Mouse (Mus musculus): ENCODE measurements at regions not wholly inside any gene's neighbourhood (a gene's known extent, or its start where the extent isn't known, plus 50 kb on each side); places are given as distances from the start of the nearest gene placed in this dataset.

DNA sequence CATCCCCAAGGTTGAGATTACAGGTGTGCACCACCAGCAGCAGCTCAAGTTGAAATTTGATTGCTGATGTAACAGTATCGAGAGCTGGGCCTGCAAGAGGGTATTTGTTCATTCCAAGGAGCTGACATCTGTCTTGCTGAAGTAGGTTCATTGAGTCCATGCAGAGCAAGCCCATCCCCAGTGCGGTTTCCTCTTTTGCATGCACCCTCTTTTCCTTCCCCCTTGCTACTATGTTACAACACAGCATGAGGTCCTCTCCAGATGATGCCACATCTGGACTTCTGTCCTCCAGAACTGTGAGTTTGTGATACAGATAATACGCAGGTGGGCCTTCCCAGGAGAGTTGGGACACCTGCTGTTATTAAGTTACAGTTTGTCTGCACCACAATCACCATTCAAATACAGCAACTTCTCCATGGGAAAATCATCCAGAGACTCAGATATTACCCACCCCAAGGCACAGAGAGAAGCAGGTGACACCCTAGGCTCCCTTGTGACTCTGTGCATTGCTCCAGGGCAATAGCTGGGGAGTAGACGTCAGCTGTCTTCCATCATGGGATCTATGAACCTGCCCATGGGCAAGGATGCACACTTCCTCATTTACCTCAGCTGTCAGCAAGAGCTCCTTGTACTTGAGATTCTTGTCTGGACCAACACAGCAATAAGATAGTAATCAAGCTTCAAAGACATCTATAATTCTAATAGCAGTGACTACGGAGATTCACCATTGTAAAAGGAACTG is 137.8 kb downstream of the Ets2 start:
- no peak for DNase-seq

DNA sequence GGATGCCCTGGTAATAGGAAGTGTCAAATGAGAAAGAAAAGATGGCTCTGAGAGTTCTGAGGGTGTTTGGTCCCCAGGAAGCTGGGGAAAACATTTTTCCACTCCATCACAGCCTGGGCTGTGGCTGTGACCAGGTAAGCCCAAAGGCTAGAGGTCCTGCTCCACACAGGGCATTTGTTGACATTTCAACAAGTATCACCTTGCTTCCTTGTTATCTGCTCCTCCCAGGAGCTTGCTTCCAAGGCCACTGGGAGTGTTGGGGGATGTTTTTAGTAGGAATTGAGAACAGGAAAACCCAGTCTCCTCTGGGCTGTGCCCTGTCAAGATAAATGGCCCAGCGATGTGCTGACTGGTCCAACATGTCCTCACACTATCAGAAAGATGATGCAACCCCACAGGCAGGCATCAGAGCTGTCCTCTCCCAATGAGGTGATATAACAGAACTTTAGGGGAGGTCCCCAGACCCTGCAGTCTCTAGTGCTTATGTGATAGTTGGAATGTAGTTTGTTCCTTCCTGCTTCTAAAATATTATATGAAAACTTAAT is 137.1 kb downstream of the Ets2 start:
- DNase-seq: no peak

DNA sequence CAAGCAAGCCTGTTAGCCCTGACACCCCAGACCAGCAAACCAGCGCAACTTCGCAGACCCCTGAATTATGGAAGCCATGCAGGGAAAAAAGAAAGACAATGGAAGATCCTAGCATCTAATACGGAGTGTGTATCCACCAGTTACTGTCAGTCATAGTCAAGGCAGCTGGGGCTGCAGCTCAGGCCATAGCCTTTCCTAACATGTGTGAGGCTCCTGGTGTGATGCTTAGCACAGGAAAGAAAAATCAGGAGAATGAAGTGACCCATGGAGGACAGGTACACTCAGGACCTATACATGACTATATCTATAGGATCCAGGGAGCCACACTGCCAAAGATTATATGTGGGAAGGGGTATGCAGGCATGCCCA is 136.6 kb downstream of the Ets2 start:
- DNase-seq: no peak

DNA sequence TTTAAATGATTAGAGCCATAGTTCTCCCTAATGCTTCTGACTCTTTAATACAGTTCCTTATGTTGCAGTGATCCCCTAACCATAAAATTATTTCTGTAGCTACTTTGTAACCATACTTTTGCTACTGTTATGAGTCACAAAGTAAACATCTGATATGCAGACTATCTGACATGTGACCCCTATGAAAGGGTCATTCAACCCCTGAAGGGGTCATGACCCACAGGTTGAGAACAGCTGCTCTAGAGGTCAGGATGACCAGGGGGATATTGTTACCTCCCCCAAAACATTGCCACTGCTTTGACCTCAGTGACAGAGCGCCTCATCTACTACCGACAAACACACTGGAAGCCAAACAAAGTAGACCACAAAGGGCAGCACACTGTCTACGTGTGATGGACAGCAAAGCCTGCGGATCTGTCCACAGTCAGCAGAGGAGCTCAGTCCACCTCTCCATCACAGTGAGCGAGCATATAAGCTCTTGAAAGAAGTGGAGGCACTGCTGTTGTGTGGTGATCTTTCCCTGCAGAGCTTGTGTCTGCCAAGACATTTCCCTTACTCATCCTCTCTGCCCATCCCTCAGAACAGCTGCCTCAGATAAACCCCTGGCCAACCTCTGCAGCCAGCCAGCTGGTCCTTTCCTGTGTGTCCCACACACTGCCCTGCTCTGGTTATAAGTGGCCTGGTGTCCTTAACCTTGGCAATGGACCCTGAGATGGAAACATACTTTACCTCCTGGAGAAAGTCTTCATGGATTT is 136.0 kb downstream of the Ets2 start:
- DNase-seq: no peak

DNA sequence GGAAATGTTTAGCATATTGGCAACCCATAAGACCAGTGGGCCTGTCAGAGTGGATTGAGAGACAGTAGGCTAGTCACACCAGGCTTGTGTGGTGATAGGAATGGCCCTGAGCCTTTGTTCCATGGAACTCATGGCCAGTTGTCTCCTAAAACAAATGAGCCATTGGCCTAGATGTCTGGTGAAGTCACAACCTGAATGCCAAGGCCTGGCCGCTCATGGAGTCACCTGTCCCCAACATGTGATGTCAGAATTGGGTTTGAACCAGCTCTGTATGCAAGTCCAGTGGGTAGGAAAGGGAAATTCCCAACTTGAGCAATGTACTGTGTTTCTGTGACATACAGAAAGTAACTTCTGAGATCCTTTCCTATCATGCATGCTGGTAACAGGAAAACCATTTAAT is 134.1 kb downstream of the Ets2 start:
- no peak for DNase-seq

DNA sequence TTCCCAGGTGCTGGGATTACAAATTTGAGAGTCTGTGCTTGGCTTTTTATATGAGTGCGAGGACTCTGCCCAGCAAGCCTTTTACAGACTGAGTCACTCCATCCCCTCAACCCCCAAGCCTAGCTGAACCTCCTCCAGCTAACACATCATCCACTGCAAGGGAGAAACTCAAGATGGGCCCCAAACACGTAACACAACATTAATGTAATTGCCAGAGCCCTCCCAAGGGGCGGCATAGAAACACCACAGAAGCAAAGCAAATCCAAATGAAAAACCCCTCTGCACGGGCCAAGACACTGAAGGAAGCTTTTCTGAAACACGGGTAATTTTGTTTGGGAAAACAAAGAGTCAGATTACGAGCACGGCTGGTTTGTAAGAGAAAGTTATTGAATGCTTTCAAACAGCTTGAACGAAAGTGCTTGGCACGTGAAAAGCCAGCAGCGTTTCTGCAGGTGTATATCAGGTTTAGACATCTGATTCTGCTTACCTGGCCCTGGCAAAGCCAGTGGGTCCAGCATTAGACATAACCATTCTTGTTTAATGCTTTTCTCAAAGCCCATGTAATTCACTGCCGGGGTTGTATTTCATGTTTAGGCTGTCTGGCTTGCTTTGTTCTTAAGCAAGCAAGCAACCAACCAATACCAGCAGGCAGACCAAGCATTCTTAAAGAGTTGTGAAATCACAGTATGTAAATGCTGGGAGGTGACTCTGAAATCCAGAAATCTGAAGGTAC is 132.8 kb downstream of the Ets2 start:
- DNase-seq: no peak

DNA sequence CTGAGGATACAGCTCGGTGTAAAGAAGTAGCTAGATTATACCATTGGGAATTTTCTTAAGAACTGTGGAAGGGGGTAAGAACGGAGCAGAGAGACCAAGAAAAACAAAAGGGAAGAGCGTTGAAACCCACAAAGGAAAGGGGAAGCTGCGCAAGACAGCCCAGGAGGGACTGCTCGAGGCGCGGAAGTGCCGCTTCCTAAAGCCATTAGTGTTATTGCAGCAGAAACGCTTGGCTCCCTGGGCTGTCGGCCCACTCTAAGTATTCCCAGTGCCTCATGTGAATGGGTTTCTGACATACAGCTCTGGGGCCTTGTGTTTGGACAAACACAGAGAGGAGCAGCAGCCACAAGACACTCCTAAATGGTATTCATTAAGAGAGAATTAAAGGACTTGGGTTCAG is 131.6 kb downstream of the Ets2 start:
- DNase-seq: no peak

DNA sequence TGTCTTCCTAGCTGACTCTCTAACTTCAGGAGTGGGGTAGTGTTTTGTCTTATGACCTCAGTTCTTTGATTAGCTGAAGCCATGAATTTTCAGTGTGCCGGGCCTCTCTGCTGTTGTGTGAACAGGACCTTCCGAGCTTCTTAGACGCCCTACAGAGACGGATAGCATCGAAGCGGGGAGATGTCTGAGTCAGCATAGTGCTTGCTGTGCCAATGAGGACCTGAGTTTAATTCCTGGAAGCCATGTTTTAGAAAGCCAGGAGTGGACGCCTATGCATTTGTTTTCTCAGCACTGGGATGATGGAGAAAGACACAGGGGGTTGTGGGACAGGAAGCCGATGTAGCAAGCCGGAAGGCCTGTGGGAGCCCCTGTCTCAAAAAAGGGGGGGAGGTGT is 130.5 kb downstream of the Ets2 start:
- DNase-seq: no peak

DNA sequence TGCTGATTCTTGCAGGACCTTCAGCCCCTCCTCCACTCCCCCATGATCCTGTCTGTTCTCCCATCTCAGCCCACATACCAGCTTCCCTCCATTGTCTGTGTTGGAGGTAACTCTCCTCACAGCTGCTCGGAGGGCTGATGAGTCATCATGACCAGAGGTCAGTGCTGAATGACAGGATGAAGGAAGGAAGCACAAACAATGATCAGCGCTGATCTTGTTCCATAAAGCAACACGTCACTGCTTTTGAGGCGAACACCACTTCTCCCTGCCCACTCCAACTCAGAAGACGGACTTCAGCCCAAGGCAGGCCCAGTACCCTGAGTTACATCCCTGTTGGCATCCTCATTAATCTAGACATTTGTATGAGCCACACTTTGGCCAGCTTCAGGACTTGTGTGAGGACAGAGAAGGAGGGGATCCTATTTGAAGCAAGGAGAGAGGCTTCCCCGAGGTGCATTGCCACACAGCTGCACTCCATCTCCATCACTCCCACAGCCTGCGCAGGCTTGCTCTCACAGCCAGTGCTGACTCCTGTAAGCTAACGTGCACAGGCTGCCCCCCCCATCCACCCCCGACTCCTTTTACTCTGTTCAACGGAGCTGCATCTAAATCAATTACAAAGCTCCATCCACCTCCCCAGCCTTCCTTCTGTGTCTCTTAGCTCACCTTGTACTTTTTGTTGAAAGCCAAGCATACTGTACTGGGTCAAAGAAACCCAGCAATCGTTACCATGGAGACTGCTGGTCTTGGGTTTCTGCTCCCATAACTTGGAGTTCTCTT is 129.9 kb downstream of the Ets2 start:
- no peak for DNase-seq

DNA sequence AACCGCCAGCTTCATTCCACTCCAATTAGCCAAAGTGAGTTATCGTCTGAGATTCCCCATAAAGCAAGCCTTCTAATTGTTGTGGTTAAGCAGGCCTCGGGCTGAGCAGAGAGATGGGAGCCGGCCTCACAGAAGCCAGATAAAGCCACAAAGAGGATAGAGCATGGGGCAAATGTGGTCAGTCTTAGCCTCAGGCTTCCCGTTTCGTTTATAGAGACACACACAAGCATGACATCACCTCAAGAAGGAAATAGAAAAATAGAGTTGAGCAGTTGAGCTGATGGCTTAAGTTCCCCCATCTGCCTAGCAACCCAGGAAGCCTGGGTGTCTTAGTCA is 125.5 kb downstream of the Ets2 start:
- no peak for DNase-seq

DNA sequence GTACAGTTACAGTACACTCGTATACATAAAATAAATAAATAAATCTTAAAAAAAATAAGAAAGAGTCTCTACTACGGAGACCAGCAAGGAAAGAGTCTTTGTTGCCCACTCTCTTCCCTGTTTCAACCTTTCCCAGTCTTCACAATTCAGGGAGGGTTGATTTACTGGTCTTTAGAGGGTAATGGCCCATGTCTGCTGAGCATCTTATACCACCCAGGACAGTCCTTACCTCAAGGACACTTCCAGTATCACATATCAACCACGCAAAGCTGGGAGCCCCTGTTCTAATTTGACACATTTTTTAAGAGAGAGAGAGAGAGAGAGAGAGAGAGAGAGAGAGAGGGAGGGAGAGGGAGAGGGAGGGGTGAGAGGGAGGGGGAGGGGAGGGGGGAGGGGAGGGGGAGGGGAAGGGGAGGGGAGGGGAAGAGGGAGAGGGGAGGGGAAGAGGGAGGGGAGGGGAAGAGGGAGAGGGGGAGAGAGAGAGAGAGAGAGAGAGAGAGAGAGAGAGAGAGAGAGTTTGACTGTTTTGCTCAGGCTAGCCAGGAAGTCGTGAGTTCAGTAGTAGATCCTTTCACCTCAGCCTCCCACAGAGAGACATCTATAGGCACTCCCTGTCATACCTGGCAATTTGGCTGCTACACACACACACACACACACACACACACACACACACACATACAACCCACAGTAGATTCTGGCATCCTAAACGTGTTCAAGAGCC is 125.0 kb downstream of the Ets2 start:
- DNase-seq: no peak

DNA sequence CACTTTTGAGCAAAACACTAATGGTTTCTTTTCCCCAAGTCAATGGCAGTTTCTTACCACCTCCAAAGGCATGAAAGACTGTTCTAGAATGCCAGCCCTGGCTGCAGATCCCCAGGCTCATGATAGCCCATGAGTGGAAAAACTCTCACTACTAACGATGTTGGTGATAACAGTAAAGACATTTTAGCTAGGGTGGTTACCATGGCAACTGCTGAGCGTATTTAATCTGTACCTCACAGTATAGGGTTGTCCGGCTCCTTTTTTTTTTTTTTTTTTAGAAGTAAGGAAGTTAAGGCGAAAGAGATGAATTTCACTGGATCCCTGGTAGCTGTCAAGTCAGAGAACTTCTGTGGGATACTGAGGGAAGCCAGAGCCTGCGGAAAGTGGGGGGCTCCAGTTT is 123.8 kb downstream of the Ets2 start:
- no peak for DNase-seq

DNA sequence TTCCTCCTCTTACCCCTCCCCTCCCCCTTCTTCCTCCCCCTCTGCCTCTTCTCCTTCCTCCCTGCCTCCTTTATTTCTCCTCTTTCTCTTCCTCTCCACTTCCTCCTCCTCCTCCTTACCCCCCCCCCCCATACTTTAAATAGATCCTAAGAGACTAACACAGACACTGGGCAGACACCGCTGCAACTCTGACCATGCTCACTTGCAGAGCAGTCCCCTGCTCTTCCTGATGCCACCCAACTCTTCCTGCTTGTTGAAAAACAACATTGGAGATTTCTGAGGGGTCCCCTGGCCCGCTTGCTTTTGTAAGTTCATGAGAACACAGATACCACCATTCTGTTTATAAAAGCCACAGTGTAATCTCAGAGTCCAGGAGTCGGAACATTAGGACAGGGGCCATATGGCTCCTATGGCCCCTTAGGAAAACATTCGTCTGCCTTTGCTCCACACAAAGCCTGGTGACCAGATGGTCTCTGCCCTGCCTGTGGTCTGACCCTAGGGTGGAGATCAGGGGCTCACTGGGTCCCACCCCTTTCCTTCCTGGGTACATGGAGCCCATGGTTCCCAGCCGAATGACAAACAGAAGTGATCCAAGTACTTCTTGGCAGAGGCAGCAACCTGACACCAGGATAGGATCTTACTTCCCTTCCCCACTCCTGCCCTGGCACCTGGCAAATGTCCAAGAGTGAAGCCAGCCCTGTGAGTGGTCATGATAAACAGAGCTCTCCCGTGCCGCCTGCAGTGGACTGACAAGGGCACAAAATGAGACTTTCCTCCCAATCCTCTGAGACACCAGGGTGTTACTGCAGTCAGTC is 123.1 kb downstream of the Ets2 start:
- peak; percentile 66 for DNase-seq

DNA sequence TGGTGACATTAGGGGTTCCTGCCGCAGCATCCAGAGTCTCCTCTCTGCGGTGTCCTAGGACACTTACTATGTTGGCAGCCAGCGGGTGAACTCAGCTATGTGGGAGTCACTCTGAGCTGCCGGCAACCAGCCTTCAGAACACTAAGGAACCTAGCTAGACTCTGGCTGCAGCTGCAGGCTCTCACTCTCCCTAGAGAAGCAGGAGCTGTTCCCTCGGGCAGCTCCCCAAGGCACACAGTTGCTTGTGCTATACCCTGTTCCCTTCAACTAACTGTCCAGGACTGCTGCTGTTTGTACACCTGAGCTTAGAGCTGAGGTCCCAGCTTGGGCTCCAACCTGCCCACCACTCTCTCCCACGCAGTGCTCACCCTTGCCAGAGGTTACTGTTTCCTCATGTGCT is 121.9 kb downstream of the Ets2 start:
- no peak for DNase-seq

DNA sequence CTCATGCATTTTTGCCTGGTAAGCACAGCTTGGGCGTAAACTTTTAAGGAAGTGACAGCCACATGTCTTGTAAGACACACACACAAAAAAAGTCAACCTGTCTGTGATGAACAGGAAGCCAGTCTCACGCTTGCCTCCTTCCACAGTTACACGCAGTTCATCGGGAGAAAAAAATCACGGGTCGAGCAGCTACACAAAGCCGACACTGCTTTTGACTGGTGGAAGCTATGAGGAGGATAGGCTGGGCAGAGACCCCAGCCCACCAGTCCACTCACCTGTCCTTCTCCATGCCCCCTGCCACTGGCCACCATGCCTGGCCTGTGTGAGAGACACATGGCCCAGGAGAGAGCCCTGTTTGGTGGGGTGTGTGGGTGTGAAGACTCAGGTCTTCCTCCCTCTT is 119.2 kb downstream of the Ets2 start:
- DNase-seq: no peak

DNA sequence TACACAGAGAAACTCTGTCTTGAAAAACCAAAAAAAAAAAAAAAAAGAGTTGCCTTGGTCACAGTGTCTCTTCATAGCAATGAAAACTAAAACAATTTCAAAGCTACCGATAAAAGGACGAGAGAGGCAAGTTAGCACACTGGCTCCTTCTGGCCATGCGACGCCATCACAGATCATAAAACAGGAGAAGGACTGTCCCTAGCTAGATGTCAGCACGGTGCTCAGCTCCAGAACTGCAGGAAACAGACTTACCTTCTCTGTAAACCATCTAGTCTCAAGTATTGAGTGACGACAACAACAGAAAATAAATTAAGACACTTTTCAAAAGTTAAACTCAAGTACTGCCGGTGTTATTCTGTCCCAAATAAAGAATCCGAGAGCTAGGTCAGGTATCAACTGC is 118.7 kb downstream of the Ets2 start:
- no peak for DNase-seq

DNA sequence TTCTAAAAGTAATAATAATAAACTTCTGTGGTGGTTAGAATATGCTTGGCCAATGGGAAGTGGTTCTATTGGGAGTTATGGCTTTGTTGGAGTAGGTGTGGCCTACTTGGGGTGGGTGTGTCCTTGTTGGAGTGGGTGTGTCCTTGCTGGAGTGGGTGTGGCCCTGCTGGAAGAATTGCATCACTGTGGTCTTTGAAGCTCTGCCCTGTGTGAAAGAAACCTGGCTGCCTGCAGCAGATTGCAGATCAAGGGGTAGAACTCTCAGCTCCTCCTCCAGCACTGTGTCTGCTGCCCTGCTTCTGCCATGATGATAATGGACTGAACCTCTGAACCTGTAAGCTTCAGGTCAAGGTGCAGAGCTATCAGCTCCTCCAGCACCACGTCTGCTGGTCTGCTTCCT is 118.1 kb downstream of the Ets2 start:
- no peak for DNase-seq

DNA sequence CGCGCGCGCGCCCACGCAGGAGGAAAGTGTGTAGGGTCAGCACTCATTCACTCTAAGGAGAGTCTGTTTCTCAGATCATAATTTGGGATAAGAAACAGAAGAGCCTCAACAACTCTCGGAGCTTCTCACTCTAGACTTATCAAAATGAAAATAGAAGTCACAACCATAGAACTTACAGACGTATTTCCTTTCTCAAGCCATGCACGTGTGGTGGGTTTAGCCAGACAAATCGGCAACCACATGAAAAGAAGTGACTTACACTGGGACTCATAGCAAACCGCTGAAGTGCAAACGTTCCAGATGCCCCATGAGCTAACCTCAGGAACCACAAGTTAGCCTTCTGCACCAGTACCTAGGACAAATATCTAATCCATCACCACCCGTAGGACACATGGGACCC is 114.1 kb downstream of the Ets2 start:
- no peak for DNase-seq

DNA sequence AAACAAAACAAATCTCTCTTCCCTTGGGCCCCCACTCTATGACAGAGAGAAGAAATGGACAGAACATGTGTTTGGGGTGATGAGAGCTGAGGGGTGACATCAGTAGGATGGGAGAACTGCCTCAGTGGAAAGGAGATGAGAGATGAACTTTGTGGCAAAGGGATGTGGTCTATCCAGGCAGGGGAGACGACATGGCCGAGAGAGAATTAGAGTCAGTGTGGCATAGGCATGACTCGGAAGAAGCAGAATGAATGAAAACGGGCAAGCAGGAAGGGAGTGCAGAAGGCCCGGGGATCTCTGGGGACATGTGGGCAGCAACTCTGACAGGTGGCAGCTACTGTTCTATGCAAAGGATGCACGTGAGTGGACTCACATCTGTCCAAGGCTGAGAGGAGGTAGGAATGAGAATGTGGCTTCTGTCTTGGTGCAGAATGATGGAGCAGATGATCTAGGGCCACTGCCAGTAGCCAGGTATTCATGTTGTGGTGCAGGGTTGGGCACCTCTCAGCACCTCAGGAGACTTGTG is 113.4 kb downstream of the Ets2 start:
- DNase-seq: no peak

DNA sequence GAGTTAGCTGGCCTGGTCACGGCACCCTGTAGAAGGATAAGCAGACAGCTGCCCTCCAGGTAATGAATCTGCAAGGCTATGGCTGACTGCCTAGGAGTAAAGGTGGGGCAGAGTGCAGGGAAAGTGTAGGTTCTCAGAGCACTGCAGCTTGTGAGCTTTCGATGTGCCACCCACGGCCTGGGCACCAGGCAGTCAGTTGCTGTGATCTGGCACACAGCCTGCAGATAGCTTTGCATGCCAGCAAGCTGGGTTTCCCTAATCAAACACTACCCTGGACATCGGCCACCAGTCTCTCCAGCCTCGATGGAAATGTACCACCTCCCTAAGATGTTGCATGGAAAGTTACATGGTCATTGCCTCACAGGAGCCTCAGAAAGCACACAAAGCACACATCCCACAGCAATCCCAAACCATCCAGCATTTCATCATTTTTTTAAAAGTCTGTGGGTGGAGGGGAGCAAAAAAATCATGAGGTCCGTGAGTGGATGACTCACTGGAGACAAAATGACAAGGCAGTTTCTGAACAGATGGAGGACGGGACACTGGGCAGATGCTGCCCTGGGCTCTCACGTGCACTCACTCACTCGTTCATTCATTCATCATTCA is 112.7 kb downstream of the Ets2 start:
- DNase-seq: peak; percentile 59

DNA sequence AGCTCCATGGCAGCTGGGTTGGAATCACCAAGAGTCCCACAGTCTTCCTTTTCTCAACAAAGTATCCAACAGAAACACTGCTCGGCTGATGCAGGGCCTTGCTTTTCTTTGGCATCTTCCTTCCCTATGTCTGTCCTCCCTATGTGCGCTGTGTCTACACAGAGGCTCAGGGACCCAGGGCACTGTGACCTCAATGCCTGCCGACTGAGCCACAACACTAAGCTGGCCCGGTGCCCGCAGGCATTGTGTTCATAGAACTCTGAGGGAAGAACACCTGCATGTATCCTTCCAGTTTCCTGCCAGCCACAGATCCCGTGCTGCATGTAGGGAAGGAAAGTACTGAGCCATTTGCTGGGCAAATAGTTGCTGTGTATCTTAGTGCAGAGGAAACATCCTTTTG is 109.2 kb downstream of the Ets2 start:
- no peak for DNase-seq
